Mouse (Mus musculus) embryo, embryonic 10.5 days (tissue): ENCODE measurements at regions not wholly inside any gene's neighbourhood (a gene's known extent, or its start where the extent isn't known, plus 50 kb on each side); places are given as distances from the start of the nearest gene placed in this dataset.

Experiments
- DNase-seq: peaks from one replicate; pipeline ENCODE4 v3.0.0-alpha.2; 2015; ENCODE audit warnings: low spot score

- no peak for DNase-seq
Measured at GRCm38 (mm10) chr7:133376833-133377484, 225.0 kb downstream of the Tex36 start.

GRCm38 (mm10) chr7:133372695-133373094 lies 229.3 kb downstream of the Tex36 start:
- no peak for DNase-seq

- DNase-seq, result no peak
Measured at GRCm38 (mm10) chr7:133370542-133370941, 231.4 kb downstream of the Tex36 start.

GRCm38 (mm10) chr7:133364601-133365000 lies 237.4 kb downstream of the Tex36 start:
- peak; percentile 9 for DNase-seq

- DNase-seq, result no peak
Measured at GRCm38 (mm10) chr7:133328717-133329116, 204.6 kb upstream of the Ctbp2 start.

GRCm38 (mm10) chr7:133325548-133326190 lies 201.5 kb upstream of the Ctbp2 start:
- DNase-seq, result no peak

GRCm38 (mm10) chr7:133323955-133324354 lies 199.8 kb upstream of the Ctbp2 start:
- no peak for DNase-seq

GRCm38 (mm10) chr7:133317511-133317910 lies 193.4 kb upstream of the Ctbp2 start:
- no peak for DNase-seq

GRCm38 (mm10) chr7:133316701-133317475 lies 192.7 kb upstream of the Ctbp2 start:
- no peak for DNase-seq

- peak; percentile 34 for DNase-seq
Measured at GRCm38 (mm10) chr7:133315197-133316029, 191.3 kb upstream of the Ctbp2 start.

- DNase-seq, result no peak
Measured at GRCm38 (mm10) chr7:133313115-133313514, 189.0 kb upstream of the Ctbp2 start.

GRCm38 (mm10) chr7:133311116-133311801 lies 187.1 kb upstream of the Ctbp2 start:
- no peak for DNase-seq

GRCm38 (mm10) chr7:133304461-133304860 lies 180.3 kb upstream of the Ctbp2 start:
- DNase-seq, result no peak

- DNase-seq, result no peak
Measured at GRCm38 (mm10) chr7:133290471-133290870, 166.3 kb upstream of the Ctbp2 start.

- no peak for DNase-seq
Measured at GRCm38 (mm10) chr7:133288236-133288635, 164.1 kb upstream of the Ctbp2 start.

GRCm38 (mm10) chr7:133286836-133287235 lies 162.7 kb upstream of the Ctbp2 start:
- no peak for DNase-seq

- DNase-seq, result no peak
Measured at GRCm38 (mm10) chr7:133286216-133286615, 162.1 kb upstream of the Ctbp2 start.

- no peak for DNase-seq
Measured at GRCm38 (mm10) chr7:133262161-133262560, 138.0 kb upstream of the Ctbp2 start.

- DNase-seq, result no peak
Measured at GRCm38 (mm10) chr7:133259143-133259542, 135.0 kb upstream of the Ctbp2 start.

GRCm38 (mm10) chr7:133256831-133257230 lies 132.7 kb upstream of the Ctbp2 start:
- no peak for DNase-seq

- no peak for DNase-seq
Measured at GRCm38 (mm10) chr7:133244601-133245000, 120.4 kb upstream of the Ctbp2 start.

- DNase-seq, result no peak
Measured at GRCm38 (mm10) chr7:133234326-133234725, 110.2 kb upstream of the Ctbp2 start.
